Mouse (Mus musculus): ENCODE data around the gene Grap2. TPM values are rescaled to one million over a fixed set of nuclear protein-coding genes. Genes with fewer than 3 reads are reported as not detected.

Grap2 gene
- polyA plus RNA-seq, 1 experiment from 2014 or later: 0.84 TPM

GRCm38 (mm10) chr15:80619786-80620185, 47.4 kb downstream of the Grap2 start:
- peaks cover 11% of the 10 kb centered on the region; the same call in 1 of the 2 replicates for H3K4me1 ChIP-seq (ENCODE audit: control insufficient read depth, insufficient read depth, low read length)
- H3K27me3 ChIP-seq (ENCODE audit: control insufficient read depth, insufficient read depth, low read length): peaks cover 8% of the 10 kb centered on the region
- ATAC-seq (ENCODE audit: low FRiP score, low TSS enrichment): no peak
- no peak overlapping the region for H3K4me3 ChIP-seq (ENCODE audit: low read length)
- no peaks in the 10 kb centered on the region for H3K9me3 ChIP-seq (ENCODE audit: control insufficient read depth, low read length)
- H3K9ac ChIP-seq (ENCODE audit: low read depth, low read length): no peak overlapping the region
- no peak overlapping the region for H3K27ac ChIP-seq (ENCODE audit: low read depth, low read length)
- no peaks in the 10 kb centered on the region for H3K36me3 ChIP-seq (ENCODE audit: control insufficient read depth, insufficient read depth, low read length)
- no peak overlapping the region for H3K4me2 ChIP-seq (replicated peaks; ENCODE audit: low read depth, low read length)
- 74% methylated on average over 4 of the region's 4 CpGs for WGBS

- Histone ChIP-seq H3K36me3 (ENCODE audit: control insufficient read depth, insufficient read depth, low read length) (no peaks in the 10 kb centered on the region), H3K4me1 (ENCODE audit: control insufficient read depth, insufficient read depth, low read length) (peaks cover 11% of the 10 kb centered on the region; the same call in 1 of the 2 replicates), H3K4me3 (ENCODE audit: low read length) (no peak overlapping the region), H3K27ac (ENCODE audit: low read depth, low read length) (no peak overlapping the region), H3K9me3 (ENCODE audit: control insufficient read depth, low read length) (no peaks in the 10 kb centered on the region), H3K4me2 (replicated peaks; ENCODE audit: low read depth, low read length) (no peak overlapping the region), H3K27me3 (ENCODE audit: control insufficient read depth, insufficient read depth, low read length) (peaks cover 8% of the 10 kb centered on the region), H3K9ac (ENCODE audit: low read depth, low read length) (no peak overlapping the region)
- WGBS: 69% methylated on average over 8 of the region's 8 CpGs
- no peak for ATAC-seq (ENCODE audit: low FRiP score, low TSS enrichment)
Measured at GRCm38 (mm10) chr15:80620371-80620770, 48.0 kb downstream of the Grap2 start.

GRCm38 (mm10) chr15:80623171-80623837, 50.9 kb downstream of the Grap2 start:
- Histone ChIP-seq H3K4me2 (replicated peaks; ENCODE audit: low read depth, low read length) (no peak overlapping the region), H3K9me3 (ENCODE audit: control insufficient read depth, low read length) (no peaks in the 10 kb centered on the region), H3K36me3 (ENCODE audit: control insufficient read depth, insufficient read depth, low read length) (no peaks in the 10 kb centered on the region), H3K4me3 (ENCODE audit: low read length) (no peak overlapping the region), H3K9ac (ENCODE audit: low read depth, low read length) (no peak overlapping the region), H3K27ac (ENCODE audit: low read depth, low read length) (no peak overlapping the region), H3K27me3 (ENCODE audit: control insufficient read depth, insufficient read depth, low read length) (no peaks in the 10 kb centered on the region), H3K4me1 (ENCODE audit: control insufficient read depth, insufficient read depth, low read length) (peaks cover 8% of the 10 kb centered on the region; the same call in 1 of the 2 replicates)
- WGBS: 73% methylated on average over 8 of the region's 8 CpGs
- ATAC-seq (ENCODE audit: low FRiP score, low TSS enrichment): no peak

GRCm38 (mm10) chr15:80626472-80626871, 54.1 kb downstream of the Grap2 start:
- H3K36me3 ChIP-seq (ENCODE audit: control insufficient read depth, insufficient read depth, low read length): no peaks in the 10 kb centered on the region
- no peak overlapping the region for H3K4me2 ChIP-seq (replicated peaks; ENCODE audit: low read depth, low read length)
- no peak overlapping the region for H3K4me3 ChIP-seq (ENCODE audit: low read length)
- H3K4me1 ChIP-seq (ENCODE audit: control insufficient read depth, insufficient read depth, low read length): peaks cover 2% of the 10 kb centered on the region; the same call in 1 of the 2 replicates
- ATAC-seq (ENCODE audit: low FRiP score, low TSS enrichment): no peak
- no peaks in the 10 kb centered on the region for H3K27me3 ChIP-seq (ENCODE audit: control insufficient read depth, insufficient read depth, low read length)
- no peak overlapping the region for H3K27ac ChIP-seq (ENCODE audit: low read depth, low read length)
- no peak overlapping the region for H3K9ac ChIP-seq (ENCODE audit: low read depth, low read length)
- WGBS: 54% methylated on average over 6 of the region's 6 CpGs
- no peaks in the 10 kb centered on the region for H3K9me3 ChIP-seq (ENCODE audit: control insufficient read depth, low read length)

- Histone ChIP-seq H3K27ac (ENCODE audit: low read depth, low read length) (no peak overlapping the region), H3K4me2 (replicated peaks; ENCODE audit: low read depth, low read length) (no peak overlapping the region), H3K4me1 (ENCODE audit: control insufficient read depth, insufficient read depth, low read length) (0 out of 2 replicates have a peak, but pooled peaks cover 4% of the 10 kb centered on the region), H3K9me3 (ENCODE audit: control insufficient read depth, low read length) (no peaks in the 10 kb centered on the region), H3K36me3 (ENCODE audit: control insufficient read depth, insufficient read depth, low read length) (no peaks in the 10 kb centered on the region), H3K4me3 (ENCODE audit: low read length) (no peak overlapping the region), H3K9ac (ENCODE audit: low read depth, low read length) (no peak overlapping the region), H3K27me3 (ENCODE audit: control insufficient read depth, insufficient read depth, low read length) (no peaks in the 10 kb centered on the region)
- 80% methylated on average over 7 of the region's 7 CpGs for WGBS
- no peak for ATAC-seq (ENCODE audit: low FRiP score, low TSS enrichment)
Measured at GRCm38 (mm10) chr15:80630147-80630546, 57.8 kb downstream of the Grap2 start.

- Histone ChIP-seq H3K27ac (ENCODE audit: low read depth, low read length) (no peak overlapping the region), H3K4me2 (replicated peaks; ENCODE audit: low read depth, low read length) (no peak overlapping the region), H3K9ac (ENCODE audit: low read depth, low read length) (no peak overlapping the region), H3K4me1 (ENCODE audit: control insufficient read depth, insufficient read depth, low read length) (0 out of 2 replicates have a peak, but pooled peaks cover 4% of the 10 kb centered on the region), H3K27me3 (ENCODE audit: control insufficient read depth, insufficient read depth, low read length) (no peaks in the 10 kb centered on the region), H3K4me3 (ENCODE audit: low read length) (no peak overlapping the region), H3K9me3 (ENCODE audit: control insufficient read depth, low read length) (no peaks in the 10 kb centered on the region), H3K36me3 (ENCODE audit: control insufficient read depth, insufficient read depth, low read length) (no peaks in the 10 kb centered on the region)
- WGBS: 37% methylated on average over 14 of the region's 14 CpGs
- no peak for ATAC-seq (ENCODE audit: low FRiP score, low TSS enrichment)
Measured at GRCm38 (mm10) chr15:80630711-80631110, 58.3 kb downstream of the Grap2 start.

GRCm38 (mm10) chr15:80631311-80631710, 58.9 kb downstream of the Grap2 start:
- H3K4me1 ChIP-seq (ENCODE audit: control insufficient read depth, insufficient read depth, low read length): 0 out of 2 replicates have a peak, but pooled peaks cover 4% of the 10 kb centered on the region
- H3K36me3 ChIP-seq (ENCODE audit: control insufficient read depth, insufficient read depth, low read length): no peaks in the 10 kb centered on the region
- no peak overlapping the region for H3K27ac ChIP-seq (ENCODE audit: low read depth, low read length)
- H3K4me3 ChIP-seq (ENCODE audit: low read length): no peak overlapping the region
- no peak overlapping the region for H3K9ac ChIP-seq (ENCODE audit: low read depth, low read length)
- H3K4me2 ChIP-seq (replicated peaks; ENCODE audit: low read depth, low read length): no peak overlapping the region
- ATAC-seq (ENCODE audit: low FRiP score, low TSS enrichment): no peak
- no peaks in the 10 kb centered on the region for H3K9me3 ChIP-seq (ENCODE audit: control insufficient read depth, low read length)
- no peaks in the 10 kb centered on the region for H3K27me3 ChIP-seq (ENCODE audit: control insufficient read depth, insufficient read depth, low read length)
- WGBS: 75% methylated on average over 2 of the region's 2 CpGs

- no peak overlapping the region for H3K27ac ChIP-seq (ENCODE audit: low read depth, low read length)
- H3K4me2 ChIP-seq (replicated peaks; ENCODE audit: low read depth, low read length): no peak overlapping the region
- no peak for ATAC-seq (ENCODE audit: low FRiP score, low TSS enrichment)
- 0 out of 2 replicates have a peak, but pooled peaks cover 4% of the 10 kb centered on the region for H3K4me1 ChIP-seq (ENCODE audit: control insufficient read depth, insufficient read depth, low read length)
- H3K9ac ChIP-seq (ENCODE audit: low read depth, low read length): no peak overlapping the region
- H3K27me3 ChIP-seq (ENCODE audit: control insufficient read depth, insufficient read depth, low read length): no peaks in the 10 kb centered on the region
- H3K4me3 ChIP-seq (ENCODE audit: low read length): no peak overlapping the region
- no peaks in the 10 kb centered on the region for H3K9me3 ChIP-seq (ENCODE audit: control insufficient read depth, low read length)
- no peaks in the 10 kb centered on the region for H3K36me3 ChIP-seq (ENCODE audit: control insufficient read depth, insufficient read depth, low read length)
- 87% methylated on average over 13 of the region's 13 CpGs for WGBS
Measured at GRCm38 (mm10) chr15:80632280-80632893, 60.0 kb downstream of the Grap2 start.

All from kidney, embryonic 14.5 days (tissue).